Mouse (Mus musculus) limb, embryonic 14.5 days (tissue): ENCODE data around the gene Slc38a7. TPM values are rescaled to one million over a fixed set of nuclear protein-coding genes. Genes with fewer than 3 reads are reported as not detected.
"Not testable (repeated sequence)": the region's sequence is repeated elsewhere in the genome, so short reads cannot be mapped to it uniquely, and the experiment has no call there.

ENCODE experiments used
- ATAC-seq: fragments of 200-750 bp; cut with Nextera tagmentation; 2 replicates; pipeline ENCODE4 v1.8.0; 2017; ENCODE audit warnings: low read depth, moderate number of reproducible peaks, moderate TSS enrichment; ENCODE audit not compliant: low FRiP score
- DNase-seq: peaks from one replicate; pipeline ENCODE4 v3.0.0-alpha.2; 2015; ENCODE audit warnings: low spot score
- H3K27ac ChIP-seq: fragments of 300-500 bp; sonication (generic); replicated peaks from 2 replicates; pipeline ENCODE4 v1.5.1; 2014; ENCODE audit warnings: low read depth, mild to moderate bottlenecking, low read length, moderate library complexity, mixed read lengths
- H3K27me3 ChIP-seq: fragments of 300-500 bp; sonication (generic); 2 replicates; pipeline ENCODE4 v1.6.1; 2014; ENCODE audit warnings: low read length, mixed read lengths; ENCODE audit not compliant: control insufficient read depth, insufficient read depth
- H3K36me3 ChIP-seq: fragments of 300-500 bp; sonication (generic); 2 replicates; pipeline ENCODE4 v1.6.1; 2014; ENCODE audit warnings: mild to moderate bottlenecking, low read length, moderate library complexity, mixed read lengths; ENCODE audit not compliant: control insufficient read depth, insufficient read depth
- H3K4me1 ChIP-seq: fragments of 300-500 bp; sonication (generic); 2 replicates; pipeline ENCODE4 v1.6.1; 2014; ENCODE audit warnings: antibody characterized with exemption, low read length, mixed read lengths; ENCODE audit not compliant: control insufficient read depth, insufficient read depth
- H3K4me2 ChIP-seq: fragments of 300-500 bp; sonication (generic); replicated peaks from 2 replicates; pipeline ENCODE4 v1.6.1; 2014; ENCODE audit warnings: low read depth, mild to moderate bottlenecking, low read length, moderate library complexity; ENCODE audit not compliant: severe bottlenecking
- H3K4me3 ChIP-seq: fragments of 300-500 bp; sonication (generic); replicated peaks from 2 replicates; pipeline ENCODE4 v1.5.1; 2014; ENCODE audit warnings: low read length
- H3K9ac ChIP-seq: fragments of 300-500 bp; sonication (generic); 2 replicates; pipeline ENCODE4 v1.6.1; 2014; ENCODE audit warnings: mild to moderate bottlenecking, low read depth, low read length, moderate library complexity; ENCODE audit not compliant: severe bottlenecking
- H3K9me3 ChIP-seq: fragments of 300-500 bp; sonication (generic); 2 replicates; pipeline ENCODE4 v1.6.1; 2016; ENCODE audit warnings: low read length; ENCODE audit not compliant: control insufficient read depth
- POLR2A ChIP-seq: fragments of 200-500 bp; IDR thresholded peaks from 2 replicates; pipeline ENCODE4 v1.8.0; 2012; ENCODE audit warnings: inconsistent platforms, mild to moderate bottlenecking, moderate library complexity, borderline replicate concordance; ENCODE audit not compliant: insufficient read depth, insufficient read length; ENCODE audit errors: extremely low read depth
- WGBS: fragments of 180-500 bp; shearing (Covaris S2); extraction: QIAGEN DNeasy Blood & Tissue Kit; methylation state at CpG from one replicate; pipeline ENCODE4 v1.1.7; 2014; 5-methylcytosine and 5-hydroxymethylcytosine counted together
- polyA plus RNA-seq, 2 experiments: library from polyadenylated mRNA; depleted of rRNA in 1 of 2; stranded (reverse) in 1 of 2; unstranded in 1 of 2; fragments of >200 nt; fragmentation: Nextera tagmentation in 1 of 2; extraction: Ambion mirVana in 1 of 2; gene quantifications; 2 replicates each; pipeline versions ENCODE4 v1.2.1 to v1.2.3; 2012 to 2014

Slc38a7 gene
- polyA plus RNA-seq, 2 experiments: 16.1 to 16.8 TPM

- no peak for ATAC-seq
- H3K4me1 ChIP-seq: no peaks in the 10 kb centered on the region; the same call in 1 of the 2 replicates
- DNase-seq: no peak
- TF ChIP-seq POLR2A: no peak
- H3K4me2 ChIP-seq: no peak overlapping the region
- H3K27me3 ChIP-seq: no peaks in the 10 kb centered on the region
- no peaks in the 10 kb centered on the region for H3K36me3 ChIP-seq
- no peak overlapping the region for H3K4me3 ChIP-seq
- H3K27ac ChIP-seq: no peak overlapping the region
- H3K9me3 ChIP-seq: no peaks in the 10 kb centered on the region
- no peak overlapping the region for H3K9ac ChIP-seq
- WGBS: 73% methylated on average over 3 of the region's 3 CpGs
Measured at GRCm38 (mm10) chr8:95830144-95830543, 23.2 kb downstream of the Slc38a7 start.

- WGBS: 54% methylated on average over 25 of the region's 25 CpGs
- H3K4me2 ChIP-seq, H3K27me3 ChIP-seq, H3K4me3 ChIP-seq, ATAC-seq, H3K9me3 ChIP-seq, H3K4me1 ChIP-seq, H3K27ac ChIP-seq, H3K36me3 ChIP-seq, DNase-seq, H3K9ac ChIP-seq: not testable (repeated sequence)
Measured at GRCm38 (mm10) chr8:95825162-95825561, 28.2 kb downstream of the Slc38a7 start, which contains the start of gene Sap18b. Gene Sap18b, plus strand, starts transcription at chr8:95825346.

DNA sequence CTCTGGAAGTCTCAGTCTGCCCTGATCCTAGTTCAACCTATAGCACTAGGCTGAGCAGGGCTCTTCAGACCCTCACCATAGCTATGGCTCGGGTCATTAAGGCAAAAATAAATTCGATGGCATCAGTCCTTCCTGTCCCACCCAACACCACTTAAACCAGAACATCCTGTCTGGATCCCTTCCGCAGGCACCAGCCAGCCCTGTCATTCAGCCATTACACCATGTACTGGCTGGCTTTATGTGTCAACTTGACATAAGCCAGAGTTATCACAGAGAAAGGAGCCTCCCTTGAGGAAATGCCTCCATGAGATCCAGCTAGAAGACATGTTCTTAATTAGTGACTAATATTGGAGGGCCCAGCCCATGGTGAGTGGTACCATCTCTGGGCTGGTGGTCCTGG, 30.6 kb downstream of the Slc38a7 start:
- H3K4me3 ChIP-seq: no peak overlapping the region
- no peaks in the 10 kb centered on the region for H3K27me3 ChIP-seq
- H3K36me3 ChIP-seq: no peaks in the 10 kb centered on the region
- no peak overlapping the region for H3K9ac ChIP-seq
- no peak overlapping the region for H3K27ac ChIP-seq
- H3K4me1 ChIP-seq: no peaks in the 10 kb centered on the region
- DNase-seq: no peak
- no peaks in the 10 kb centered on the region for H3K9me3 ChIP-seq
- no peak overlapping the region for H3K4me2 ChIP-seq
- ATAC-seq: no peak
- no peak for TF ChIP-seq POLR2A
- WGBS: 48% methylated on average over 3 of the region's 3 CpGs

GRCm38 (mm10) chr8:95822096-95822495, 31.2 kb downstream of the Slc38a7 start:
- DNase-seq (no peak), ATAC-seq (no peak)
- H3K4me2 ChIP-seq: no peak overlapping the region
- H3K27ac ChIP-seq: no peak overlapping the region
- H3K9me3 ChIP-seq: no peaks in the 10 kb centered on the region
- WGBS: 82% methylated on average over 5 of the region's 5 CpGs
- H3K36me3 ChIP-seq: no peaks in the 10 kb centered on the region
- no peak overlapping the region for H3K9ac ChIP-seq
- H3K4me1 ChIP-seq: no peaks in the 10 kb centered on the region
- no peak for TF ChIP-seq POLR2A
- H3K27me3 ChIP-seq: no peaks in the 10 kb centered on the region
- no peak overlapping the region for H3K4me3 ChIP-seq

DNA sequence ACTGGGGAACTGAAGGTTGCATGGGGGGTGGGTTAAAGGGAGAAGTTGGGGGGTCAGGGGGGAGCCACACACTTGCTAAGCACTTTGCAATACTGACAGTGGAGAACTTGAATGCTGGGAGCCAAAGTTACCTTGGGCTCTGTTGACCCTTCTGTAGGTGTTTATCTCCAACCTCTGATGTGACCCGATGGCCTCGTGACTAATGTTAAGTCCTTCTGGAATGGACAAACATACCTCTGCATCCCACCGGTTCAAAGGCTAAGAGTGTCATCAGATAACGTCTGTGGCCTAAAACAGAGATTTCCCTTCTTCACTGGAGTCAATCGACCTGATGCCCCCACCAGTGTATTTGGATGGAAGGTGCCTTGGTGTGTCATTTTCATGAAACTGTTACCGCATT, 32.1 kb downstream of the Slc38a7 start:
- no peaks in the 10 kb centered on the region for H3K27me3 ChIP-seq
- 86% methylated on average over 6 of the region's 6 CpGs for WGBS
- TF ChIP-seq POLR2A: no peak
- no peak for DNase-seq
- H3K4me1 ChIP-seq: no peaks in the 10 kb centered on the region
- ATAC-seq: no peak
- H3K4me3 ChIP-seq: no peak overlapping the region
- no peak overlapping the region for H3K4me2 ChIP-seq
- H3K36me3 ChIP-seq: no peaks in the 10 kb centered on the region
- H3K9ac ChIP-seq: no peak overlapping the region
- H3K9me3 ChIP-seq: no peaks in the 10 kb centered on the region
- H3K27ac ChIP-seq: no peak overlapping the region

DNA sequence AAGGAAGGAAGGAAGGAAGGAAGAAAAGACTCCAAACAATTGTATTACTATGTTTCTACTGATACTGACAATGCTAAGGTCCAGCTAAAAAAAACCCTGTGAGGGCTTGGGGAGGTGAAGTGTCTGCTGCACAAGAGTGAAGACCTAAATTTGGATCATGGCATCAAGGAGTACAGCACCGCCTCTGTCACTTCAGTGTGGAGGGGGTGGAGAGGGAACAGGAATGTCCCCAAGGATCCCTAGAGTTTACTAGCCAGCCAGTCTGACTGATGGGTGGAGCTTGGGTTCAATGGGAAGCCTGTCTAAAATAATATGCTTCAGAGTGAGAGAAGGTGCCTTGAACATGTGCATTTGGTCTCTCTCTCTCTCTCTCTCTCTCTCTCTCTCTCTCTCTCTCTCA, 35.1 kb downstream of the Slc38a7 start:
- no peak overlapping the region for H3K9ac ChIP-seq
- no peak overlapping the region for H3K27ac ChIP-seq
- H3K4me2 ChIP-seq: no peak overlapping the region
- no peaks in the 10 kb centered on the region for H3K36me3 ChIP-seq
- no peak overlapping the region for H3K4me3 ChIP-seq
- WGBS: 35% methylated on average over 1 of the region's 1 CpGs
- DNase-seq (no peak), ATAC-seq (no peak)
- no peaks in the 10 kb centered on the region for H3K9me3 ChIP-seq
- no peaks in the 10 kb centered on the region for H3K4me1 ChIP-seq
- no peak for TF ChIP-seq POLR2A
- no peaks in the 10 kb centered on the region for H3K27me3 ChIP-seq
